9 mouse cellular contexts compared by ENCODE assay signal in the genomic region with DNA sequence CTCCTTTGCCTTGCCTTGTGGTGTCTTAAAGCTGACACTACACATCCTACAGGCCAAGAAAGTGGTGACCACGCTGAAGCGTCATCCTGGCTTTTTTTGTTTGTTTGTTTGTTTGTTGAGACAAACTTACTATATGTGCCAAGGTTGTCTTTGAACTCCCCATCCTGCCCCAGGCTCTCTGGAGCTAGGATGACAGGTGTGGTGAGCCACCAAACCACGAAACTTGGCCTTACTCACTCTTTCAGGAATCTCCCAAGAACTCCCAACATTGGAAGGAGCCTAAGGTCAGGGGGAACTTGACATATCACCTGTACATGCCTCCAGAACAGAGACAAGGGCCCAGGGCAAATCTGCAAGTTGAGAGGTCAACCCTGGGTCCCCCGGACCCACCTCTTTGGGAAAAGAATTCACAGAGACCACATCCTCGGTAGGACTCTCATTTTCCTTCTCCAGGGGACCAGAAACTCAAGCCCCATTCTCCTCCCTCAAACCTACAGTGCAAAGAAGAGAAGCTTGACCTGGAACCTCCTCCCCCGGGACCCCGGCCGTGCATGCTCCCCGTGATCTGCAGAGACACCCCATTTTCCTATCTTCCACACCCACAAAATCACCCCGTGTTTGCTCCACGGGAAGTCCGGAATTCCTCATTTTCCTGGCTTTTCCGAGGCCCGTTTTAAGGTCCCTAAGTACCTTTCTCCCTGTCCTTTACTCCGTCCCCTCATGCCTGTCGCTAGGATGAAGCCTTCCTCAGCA. TPM values are rescaled to one million over a fixed set of nuclear protein-coding genes. Genes with fewer than 3 reads are reported as not detected.
DNase-seq lines count a peak whose midpoint lies in the region; ATAC-seq and TF ChIP-seq lines count a peak whose summit lies in the region.
"Had no signal": no experiment of that assay in that cellular context is flagged by ENCODE, and none has a peak within 500 bp of the region (broad histone marks: within the 10 kb centered on the region; RNA-seq: fewer than 3 reads in every experiment).

No protein-coding gene starts in this region.

- H3K27ac ChIP-seq in layer of hippocampus, adult 2 months, result peak overlapping the region; percentile 85
- peak overlapping the region; percentile 90 for H3K27ac ChIP-seq in embryonic facial prominence, embryonic 14.5 days (replicated peaks; ENCODE audit: low read depth, low read length)
- peak overlapping the region; percentile 86 for H3K27ac ChIP-seq in intestine, embryonic 15.5 days

- peak overlapping the region; percentile 59 for H3K4me3 ChIP-seq in layer of hippocampus, adult 2 months
- H3K4me3 ChIP-seq in embryonic facial prominence, embryonic 14.5 days (ENCODE audit: low read depth, low read length), result peak overlapping the region; percentile 43
- peak overlapping the region; percentile 44 for H3K4me3 ChIP-seq in intestine, embryonic 15.5 days (replicated peaks)

- no peak for ATAC-seq in embryonic facial prominence, embryonic 14.5 days (ENCODE audit: low read depth)
- no peak for ATAC-seq in intestine, embryonic 15.5 days

- H3K27me3 ChIP-seq in embryonic facial prominence, embryonic 14.5 days (replicated peaks; ENCODE audit: control insufficient read depth, insufficient read depth, low read length), result no peaks in the 10 kb centered on the region
- H3K27me3 ChIP-seq in intestine, embryonic 15.5 days (replicated peaks), result no peaks in the 10 kb centered on the region

- peaks cover 41% of the 10 kb centered on the region for H3K4me1 ChIP-seq in embryonic facial prominence, embryonic 14.5 days (ENCODE audit: control insufficient read depth, insufficient read depth, low read length)
- H3K4me1 ChIP-seq in intestine, embryonic 15.5 days (replicated peaks), result peaks cover 42% of the 10 kb centered on the region

- H3K9ac ChIP-seq in embryonic facial prominence, embryonic 14.5 days (ENCODE audit: low read depth, low read length), result peak overlapping the region; percentile 77
- H3K9ac ChIP-seq in intestine, embryonic 15.5 days, result peak overlapping the region; percentile 57

- DNase-seq in layer of hippocampus, adult 2 months (ENCODE audit: low spot score in 2 of 2), result no peak
- no peak for DNase-seq in layer of hippocampus, adult 8-10 months (ENCODE audit: low spot score in 2 of 2)
- DNase-seq in embryonic facial prominence, embryonic 14.5 days (ENCODE audit: low spot score), result no peak
- peak; percentile 24 for DNase-seq in naive thymus-derived CD4-positive, alpha-beta T cell, adult 2 months (ENCODE audit: low read depth)
- DNase-seq in gastrocnemius, adult 8-10 months (ENCODE audit: low spot score in 2 of 2), result no peak
- DNase-seq in lung, postnatal 4 days, result no peak
- DNase-seq in kidney, postnatal 25 days, result no peak

- H3K4me2 ChIP-seq in embryonic facial prominence, embryonic 14.5 days (ENCODE audit: low read depth, low read length), result peak overlapping the region; percentile 81
- peak overlapping the region; percentile 78 for H3K4me2 ChIP-seq in intestine, embryonic 15.5 days (replicated peaks)

- no peaks in the 10 kb centered on the region for H3K9me3 ChIP-seq in embryonic facial prominence, embryonic 14.5 days (ENCODE audit: control insufficient read depth, low read length)
- H3K9me3 ChIP-seq in intestine, embryonic 15.5 days, result no peaks in the 10 kb centered on the region

- no peaks in the 10 kb centered on the region for H3K36me3 ChIP-seq in embryonic facial prominence, embryonic 14.5 days (ENCODE audit: control insufficient read depth, insufficient read depth, low read length)
- H3K36me3 ChIP-seq in intestine, embryonic 15.5 days, result no peaks in the 10 kb centered on the region

- WGBS in embryonic facial prominence, embryonic 14.5 days, result 28% methylated on average over 16 of the region's 16 CpGs
- WGBS in intestine, embryonic 15.5 days, result 31% methylated on average over 16 of the region's 16 CpGs

- TF ChIP-seq CTCF in layer of hippocampus, adult 2 months (conservative IDR thresholded peaks at IDR 0.05), result no peak

RNA-seq across cellular contexts. Expression of a gene that starts 2.9 kb away (rescaled TPM):
- total RNA-seq in layer of hippocampus, adult 2 months (2021), result 1 to 10 TPM; 1.2 to 4.8 TPM
- total RNA-seq in layer of hippocampus, adult 8-10 months (2022), result 1 to 10 TPM; 1.5 to 4.4 (median 2.4) TPM
- 23.3 and 28.8 TPM in 2 replicates for polyA plus RNA-seq in embryonic facial prominence, embryonic 14.5 days (2014; fragmentation: Nextera tagmentation; extraction: Ambion mirVana)
- polyA plus RNA-seq in intestine, embryonic 15.5 days (2015; fragmentation: Nextera tagmentation; extraction: Ambion mirVana), result 5.2 and 7.3 TPM in 2 replicates
- total RNA-seq in gastrocnemius, adult 8-10 months (2022), result 10 to 100 TPM; 18.5 to 36.8 (median 28.8) TPM
- total RNA-seq: hematopoietic stem cell, adult 5-6 weeks had no signal

RNA-seq across cellular contexts. Expression of a gene that starts 15.4 kb away (rescaled TPM):
- total RNA-seq in layer of hippocampus, adult 2 months (2021), result 1 to 10 TPM; 6.1 to 7.4 TPM
- total RNA-seq in layer of hippocampus, adult 8-10 months (2022), result 1 to 10 TPM; 5.8 to 7.5 (median 6.6) TPM
- 10.4 and 11.1 TPM in 2 replicates for polyA plus RNA-seq in embryonic facial prominence, embryonic 14.5 days (2014; fragmentation: Nextera tagmentation; extraction: Ambion mirVana)
- polyA plus RNA-seq in intestine, embryonic 15.5 days (2015; fragmentation: Nextera tagmentation; extraction: Ambion mirVana), result 9.8 and 9.9 TPM in 2 replicates
- total RNA-seq in gastrocnemius, adult 8-10 months (2022), result 1 to 10 TPM; 5.1 to 7.0 (median 5.3) TPM
- total RNA-seq: hematopoietic stem cell, adult 5-6 weeks had no signal

RNA-seq across cellular contexts. Expression of a gene that starts 21.1 kb away (rescaled TPM):
- not detected for total RNA-seq in layer of hippocampus, adult 2 months (2021)
- total RNA-seq in layer of hippocampus, adult 8-10 months (2022), result under 1 TPM in 3 of 4 experiments, not detected in 1; 0.14 to 0.27 (median 0.22) TPM
- 0.19 and 0.30 TPM in 2 replicates for polyA plus RNA-seq in embryonic facial prominence, embryonic 14.5 days (2014; fragmentation: Nextera tagmentation; extraction: Ambion mirVana)
- 0.13 TPM in 1 of 2 replicates, not detected in the other for polyA plus RNA-seq in intestine, embryonic 15.5 days (2015; fragmentation: Nextera tagmentation; extraction: Ambion mirVana)
- total RNA-seq in gastrocnemius, adult 8-10 months (2022), result not detected
- total RNA-seq: hematopoietic stem cell, adult 5-6 weeks had no signal

RNA-seq across cellular contexts. Expression of a gene that starts 23.5 kb away (rescaled TPM):
- total RNA-seq in layer of hippocampus, adult 2 months (2021), result under 1 TPM; 0.13 to 0.25 TPM
- under 1 TPM in 3 of 4 experiments, not detected in 1; 0.20 to 0.27 (median 0.23) TPM for total RNA-seq in layer of hippocampus, adult 8-10 months (2022)
- polyA plus RNA-seq in embryonic facial prominence, embryonic 14.5 days (2014; fragmentation: Nextera tagmentation; extraction: Ambion mirVana), result 1.9 and 2.2 TPM in 2 replicates
- polyA plus RNA-seq in intestine, embryonic 15.5 days (2015; fragmentation: Nextera tagmentation; extraction: Ambion mirVana), result 12.2 and 12.8 TPM in 2 replicates
- total RNA-seq in gastrocnemius, adult 8-10 months (2022), result under 1 TPM; 0.12 to 0.29 (median 0.20) TPM
- total RNA-seq: hematopoietic stem cell, adult 5-6 weeks had no signal

RNA-seq across cellular contexts. Expression of a gene that starts 25.6 kb away (rescaled TPM):
- total RNA-seq in layer of hippocampus, adult 2 months (2021), result not detected
- total RNA-seq in layer of hippocampus, adult 8-10 months (2022), result under 1 TPM in 3 of 4 experiments, not detected in 1; 0.20 to 0.28 (median 0.21) TPM
- polyA plus RNA-seq in embryonic facial prominence, embryonic 14.5 days (2014; fragmentation: Nextera tagmentation; extraction: Ambion mirVana), result 1.3 and 2.1 TPM in 2 replicates
- polyA plus RNA-seq in intestine, embryonic 15.5 days (2015; fragmentation: Nextera tagmentation; extraction: Ambion mirVana), result 0.38 and 0.73 TPM in 2 replicates
- total RNA-seq in gastrocnemius, adult 8-10 months (2022), result not detected
